Mouse (Mus musculus): ENCODE data around the gene Akap13. TPM values are rescaled to one million over a fixed set of nuclear protein-coding genes. Genes with fewer than 3 reads are reported as not detected.

Akap13 gene
- polyA plus RNA-seq, 1 experiment = 5.4 TPM

- TF ChIP-seq POLR2A (IDR thresholded peaks at IDR 0.05; ENCODE audit: borderline replicate concordance, insufficient read depth, low read length) (no peak), CTCF (IDR thresholded peaks at IDR 0.05; ENCODE audit: borderline replicate concordance, insufficient read depth, low read depth, low read length) (no peak)
- Histone ChIP-seq H3K4me3 (replicated peaks; ENCODE audit: insufficient read depth, low read depth, low read length) (no peak overlapping the region), H3K27ac (ENCODE audit: insufficient read depth, low read length) (no peak overlapping the region), H3K4me1 (ENCODE audit: control insufficient read depth, insufficient read depth, low read length) (no peaks in the 10 kb centered on the region), H3K27me3 (ENCODE audit: control insufficient read depth, insufficient read depth, low read length) (no peaks in the 10 kb centered on the region)
- 85% methylated on average over 7 of the region's 7 CpGs for whole genome bisulfite sequencing
- DNase-seq = no peak
Observed at GRCm38 (mm10) chr7:75633807-75634526, 178.6 kb downstream of the Akap13 start.

- no peak for TF ChIP-seq POLR2A (IDR thresholded peaks at IDR 0.05; ENCODE audit: borderline replicate concordance, insufficient read depth, low read length)
- no peak for TF ChIP-seq CTCF (IDR thresholded peaks at IDR 0.05; ENCODE audit: borderline replicate concordance, insufficient read depth, low read depth, low read length)
- Histone ChIP-seq H3K4me1 (ENCODE audit: control insufficient read depth, insufficient read depth, low read length) (no peaks in the 10 kb centered on the region), H3K27me3 (ENCODE audit: control insufficient read depth, insufficient read depth, low read length) (no peaks in the 10 kb centered on the region), H3K27ac (ENCODE audit: insufficient read depth, low read length) (no peak overlapping the region), H3K4me3 (replicated peaks; ENCODE audit: insufficient read depth, low read depth, low read length) (no peak overlapping the region)
- 69% methylated on average over 3 of the region's 3 CpGs for WGBS
- no peak for DNase-seq
Observed at GRCm38 (mm10) chr7:75638769-75639168, 183.4 kb downstream of the Akap13 start.

GRCm38 (mm10) chr7:75639541-75639940, 184.2 kb downstream of the Akap13 start:
- H3K4me3 ChIP-seq (replicated peaks; ENCODE audit: insufficient read depth, low read depth, low read length) = no peak overlapping the region
- TF ChIP-seq CTCF (IDR thresholded peaks at IDR 0.05; ENCODE audit: borderline replicate concordance, insufficient read depth, low read depth, low read length) = peak; percentile 43; the same call in 1 of the 2 replicates
- no peak for TF ChIP-seq POLR2A (IDR thresholded peaks at IDR 0.05; ENCODE audit: borderline replicate concordance, insufficient read depth, low read length)
- no peaks in the 10 kb centered on the region for H3K4me1 ChIP-seq (ENCODE audit: control insufficient read depth, insufficient read depth, low read length)
- no peaks in the 10 kb centered on the region for H3K27me3 ChIP-seq (ENCODE audit: control insufficient read depth, insufficient read depth, low read length)
- DNase-seq = peak; percentile 27 to 38
- no peak overlapping the region for H3K27ac ChIP-seq (ENCODE audit: insufficient read depth, low read length)
- WGBS = 35% methylated on average over 3 of the region's 3 CpGs

- Histone ChIP-seq H3K4me1 (ENCODE audit: control insufficient read depth, insufficient read depth, low read length) (no peaks in the 10 kb centered on the region), H3K27ac (ENCODE audit: insufficient read depth, low read length) (no peak overlapping the region), H3K4me3 (replicated peaks; ENCODE audit: insufficient read depth, low read depth, low read length) (no peak overlapping the region), H3K27me3 (ENCODE audit: control insufficient read depth, insufficient read depth, low read length) (no peaks in the 10 kb centered on the region)
- no peak for TF ChIP-seq POLR2A (IDR thresholded peaks at IDR 0.05; ENCODE audit: borderline replicate concordance, insufficient read depth, low read length)
- DNase-seq = no peak
Observed at GRCm38 (mm10) chr7:75640074-75640473, 184.7 kb downstream of the Akap13 start.

- no peak for DNase-seq
- TF ChIP-seq CTCF (IDR thresholded peaks at IDR 0.05; ENCODE audit: borderline replicate concordance, insufficient read depth, low read depth, low read length) (no peak), POLR2A (IDR thresholded peaks at IDR 0.05; ENCODE audit: borderline replicate concordance, insufficient read depth, low read length) (no peak)
- no peaks in the 10 kb centered on the region for H3K27me3 ChIP-seq (ENCODE audit: control insufficient read depth, insufficient read depth, low read length)
- no peaks in the 10 kb centered on the region for H3K4me1 ChIP-seq (ENCODE audit: control insufficient read depth, insufficient read depth, low read length)
- no peak overlapping the region for H3K27ac ChIP-seq (ENCODE audit: insufficient read depth, low read length)
- WGBS = 60% methylated on average over 2 of the region's 2 CpGs
- no peak overlapping the region for H3K4me3 ChIP-seq (replicated peaks; ENCODE audit: insufficient read depth, low read depth, low read length)
Observed at GRCm38 (mm10) chr7:75640671-75641070, 185.3 kb downstream of the Akap13 start.

- no peak overlapping the region for H3K4me3 ChIP-seq (replicated peaks; ENCODE audit: insufficient read depth, low read depth, low read length)
- no peak for DNase-seq
- WGBS = 77% methylated on average over 9 of the region's 9 CpGs
- H3K4me1 ChIP-seq (ENCODE audit: control insufficient read depth, insufficient read depth, low read length) = no peaks in the 10 kb centered on the region
- TF ChIP-seq CTCF (IDR thresholded peaks at IDR 0.05; ENCODE audit: borderline replicate concordance, insufficient read depth, low read depth, low read length) (no peak), POLR2A (IDR thresholded peaks at IDR 0.05; ENCODE audit: borderline replicate concordance, insufficient read depth, low read length) (no peak)
- no peak overlapping the region for H3K27ac ChIP-seq (ENCODE audit: insufficient read depth, low read length)
- no peaks in the 10 kb centered on the region for H3K27me3 ChIP-seq (ENCODE audit: control insufficient read depth, insufficient read depth, low read length)
Observed at GRCm38 (mm10) chr7:75641415-75642177, 186.3 kb downstream of the Akap13 start.

- peak in 1 of 2 experiments; percentile 7 for DNase-seq
Observed at GRCm38 (mm10) chr7:75642178-75642777, 186.9 kb downstream of the Akap13 start.

More at GRCm38 (mm10) chr7:75642178-75642777, 186.9 kb downstream of the Akap13 start:
- Histone ChIP-seq H3K27ac (ENCODE audit: insufficient read depth, low read length) (no peak overlapping the region), H3K4me1 (ENCODE audit: control insufficient read depth, insufficient read depth, low read length) (no peaks in the 10 kb centered on the region), H3K4me3 (replicated peaks; ENCODE audit: insufficient read depth, low read depth, low read length) (peak overlapping the region; percentile 47), H3K27me3 (ENCODE audit: control insufficient read depth, insufficient read depth, low read length) (no peaks in the 10 kb centered on the region)
- WGBS = 13% methylated on average over 9 of the region's 9 CpGs
- TF ChIP-seq POLR2A (IDR thresholded peaks at IDR 0.05; ENCODE audit: borderline replicate concordance, insufficient read depth, low read length) (no peak), CTCF (IDR thresholded peaks at IDR 0.05; ENCODE audit: borderline replicate concordance, insufficient read depth, low read depth, low read length) (no peak)

Data from cerebellum, adult 2 months (tissue).